Mouse (Mus musculus) megakaryocyte, adult 5-6 weeks (primary cell): Measurements from ENCODE around the gene Iqsec3. TPM values are rescaled to one million over a fixed set of nuclear protein-coding genes. Genes with fewer than 3 reads are reported as not detected.

ENCODE experiments used
- ATAC-seq: 2 replicates; pipeline ENCODE4 v1.8.0; 2016; ENCODE audit warnings: mild to moderate bottlenecking, inconsistent platforms; ENCODE audit not compliant: poor library complexity, severe bottlenecking
- total RNA-seq, 2 experiments: library from RNA; stranded (forward) in 1 of 2; stranded (reverse) in 1 of 2; fragments of 153-499, 151-499 nt in 1 of 2; fragments of 221-1000, 200-1000 nt in 1 of 2; gene quantifications; 2 replicates each; pipeline versions ENCODE4 v1.2.3 to v1.2.4; 2015 to 2017

The Iqsec3 gene
- total RNA-seq, 2 experiments from 2014 or later: not detected

- ATAC-seq: no peak
Measured at GRCm38 (mm10) chr6:121325298-121325697, 148.2 kb downstream of the Iqsec3 start.

Other genes with a start within 250 kb of the Iqsec3 start
- 25.0 and 26.8 TPM in 2 replicates for gene Usp18, start 227.8 kb downstream of the Iqsec3 start, total RNA-seq (2015)
- 14.2 and 20.7 TPM in 2 replicates for gene Usp18, start 227.8 kb downstream of the Iqsec3 start, total RNA-seq (2017)
- gene Slc6a13, start 173.5 kb downstream of the Iqsec3 start, total RNA-seq (2015): 1.0 and 1.7 TPM in 2 replicates
- gene Slc6a13, start 173.5 kb downstream of the Iqsec3 start, total RNA-seq (2017): 1.2 and 3.3 TPM in 2 replicates
- gene Slc6a12, start 130.6 kb downstream of the Iqsec3 start, total RNA-seq (2015): 1.1 and 1.2 TPM in 2 replicates
- 3.8 and 7.9 TPM in 2 replicates for gene Slc6a12, start 130.6 kb downstream of the Iqsec3 start, total RNA-seq (2017)
- not detected in 2 replicates for gene A2m, start 161.7 kb upstream of the Iqsec3 start, total RNA-seq (2015)
- 0.08 TPM in 1 of 2 replicates, not detected in the other for gene A2m, start 161.7 kb upstream of the Iqsec3 start, total RNA-seq (2017)